Mouse (Mus musculus): ENCODE measurements at regions not wholly inside any gene's neighbourhood (a gene's known extent, or its start where the extent isn't known, plus 50 kb on each side); places are given as distances from the start of the nearest gene placed in this dataset.

- H3K27ac ChIP-seq (ENCODE audit: insufficient read depth, low read length) = no peak overlapping the region
- TF ChIP-seq CTCF (IDR thresholded peaks at IDR 0.05; ENCODE audit: extremely low read depth, insufficient read depth, low read length) (no peak), POLR2A (IDR thresholded peaks at IDR 0.05; ENCODE audit: extremely low read depth, insufficient read depth, low read length) (no peak)
- H3K4me1 ChIP-seq (ENCODE audit: control insufficient read depth, insufficient read depth, low read length) = no peaks in the 10 kb centered on the region
- H3K4me3 ChIP-seq (ENCODE audit: insufficient read depth, low read length) = no peak overlapping the region
These were observed 203.7 kb upstream of the Ddx18 start for GRCm38 (mm10) chr1:121771444-121771843.

DNA sequence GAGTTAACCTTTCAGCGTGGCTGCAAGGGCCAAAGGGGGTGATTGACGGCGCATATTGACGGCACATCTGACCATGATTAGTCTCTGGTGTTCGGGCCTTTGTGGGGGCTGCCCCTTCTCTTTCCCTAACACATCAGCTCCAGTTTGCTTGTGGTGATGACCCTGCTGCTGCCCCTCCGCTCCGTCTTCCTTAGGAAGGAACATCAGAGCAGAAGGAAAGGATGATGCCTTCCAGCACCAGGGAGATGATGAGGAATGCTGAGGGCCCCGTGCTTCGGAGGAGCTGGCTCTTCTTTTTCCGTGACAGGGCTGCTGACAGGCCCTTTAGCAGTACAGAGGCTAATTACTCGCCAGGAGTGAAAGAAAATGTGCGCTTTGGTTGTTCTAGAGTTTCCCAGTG lies 203.1 kb upstream of the Ddx18 start:
- H3K27ac ChIP-seq (ENCODE audit: insufficient read depth, low read length) = no peak overlapping the region
- H3K4me3 ChIP-seq (ENCODE audit: insufficient read depth, low read length) = no peak overlapping the region
- no peaks in the 10 kb centered on the region for H3K4me1 ChIP-seq (ENCODE audit: control insufficient read depth, insufficient read depth, low read length)
- TF ChIP-seq CTCF (IDR thresholded peaks at IDR 0.05; ENCODE audit: extremely low read depth, insufficient read depth, low read length) = no peak
- no peak for TF ChIP-seq POLR2A (IDR thresholded peaks at IDR 0.05; ENCODE audit: extremely low read depth, insufficient read depth, low read length)

DNA sequence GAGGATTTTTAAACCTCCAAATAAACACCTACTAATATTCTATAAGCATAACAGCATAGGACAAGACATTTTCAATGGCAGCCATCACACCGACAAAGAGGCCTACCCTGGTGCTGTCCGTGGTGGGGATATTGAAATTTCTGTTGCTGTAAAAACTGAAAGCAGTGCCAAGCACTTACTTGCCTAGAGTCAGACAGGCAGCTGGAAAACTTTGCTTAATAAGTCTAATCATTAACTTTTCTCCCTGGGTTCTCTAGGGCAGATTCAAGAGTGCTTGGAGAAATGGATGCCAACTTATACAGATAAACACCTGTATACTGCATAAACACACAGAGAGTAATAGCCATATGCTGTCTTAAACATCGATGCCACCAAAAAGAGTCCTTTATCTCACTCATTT lies 192.3 kb upstream of the Ddx18 start:
- TF ChIP-seq CTCF (IDR thresholded peaks at IDR 0.05; ENCODE audit: extremely low read depth, insufficient read depth, low read length) (no peak), POLR2A (IDR thresholded peaks at IDR 0.05; ENCODE audit: extremely low read depth, insufficient read depth, low read length) (no peak)
- Histone ChIP-seq H3K4me3 (ENCODE audit: insufficient read depth, low read length) (no peak overlapping the region), H3K4me1 (ENCODE audit: control insufficient read depth, insufficient read depth, low read length) (no peaks in the 10 kb centered on the region), H3K27ac (ENCODE audit: insufficient read depth, low read length) (no peak overlapping the region)

- Histone ChIP-seq H3K4me3 (ENCODE audit: insufficient read depth, low read length) (no peak overlapping the region), H3K4me1 (ENCODE audit: control insufficient read depth, insufficient read depth, low read length) (no peaks in the 10 kb centered on the region), H3K27ac (ENCODE audit: insufficient read depth, low read length) (no peak overlapping the region)
- TF ChIP-seq POLR2A (IDR thresholded peaks at IDR 0.05; ENCODE audit: extremely low read depth, insufficient read depth, low read length) (no peak), CTCF (IDR thresholded peaks at IDR 0.05; ENCODE audit: extremely low read depth, insufficient read depth, low read length) (no peak)
These were observed 177.4 kb upstream of the Ddx18 start for GRCm38 (mm10) chr1:121745181-121745580.

DNA sequence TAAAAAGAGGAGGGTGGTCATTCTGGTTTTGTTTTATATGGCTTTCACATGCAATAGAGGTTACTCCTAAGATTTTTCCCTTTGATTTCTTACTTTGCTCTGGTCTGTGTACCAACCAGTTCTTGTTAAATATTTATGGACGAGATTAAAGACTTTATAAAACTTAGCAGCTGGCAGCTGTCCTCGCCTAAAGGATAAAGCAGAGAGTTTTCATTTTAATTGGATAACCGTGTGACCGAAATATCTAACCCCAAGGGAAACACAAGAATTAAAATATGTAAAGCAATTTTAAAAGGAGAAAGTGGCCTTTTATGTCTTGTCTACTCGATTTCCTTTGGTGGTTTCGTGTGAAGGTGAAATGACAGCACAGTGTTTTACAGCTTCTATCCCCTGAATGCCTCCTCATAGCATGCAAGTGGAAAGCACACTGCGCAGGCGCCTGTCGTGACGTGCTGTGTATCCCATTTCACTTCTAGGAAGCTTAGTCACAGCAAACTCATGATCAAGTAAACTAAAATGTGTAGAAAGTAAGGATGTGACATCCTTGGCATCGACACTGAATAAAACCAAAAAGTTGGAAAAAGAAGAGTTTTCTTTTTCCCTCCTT lies 167.4 kb upstream of the Ddx18 start:
- no peak overlapping the region for H3K27ac ChIP-seq (ENCODE audit: insufficient read depth, low read length)
- no peak overlapping the region for H3K4me3 ChIP-seq (ENCODE audit: insufficient read depth, low read length)
- no peaks in the 10 kb centered on the region for H3K4me1 ChIP-seq (ENCODE audit: control insufficient read depth, insufficient read depth, low read length)
- TF ChIP-seq POLR2A (IDR thresholded peaks at IDR 0.05; ENCODE audit: extremely low read depth, insufficient read depth, low read length) = no peak
- no peak for TF ChIP-seq CTCF (IDR thresholded peaks at IDR 0.05; ENCODE audit: extremely low read depth, insufficient read depth, low read length)

- no peak overlapping the region for H3K4me3 ChIP-seq (ENCODE audit: insufficient read depth, low read length)
- no peak overlapping the region for H3K27ac ChIP-seq (ENCODE audit: insufficient read depth, low read length)
- TF ChIP-seq CTCF (IDR thresholded peaks at IDR 0.05; ENCODE audit: extremely low read depth, insufficient read depth, low read length) = no peak
- no peak for TF ChIP-seq POLR2A (IDR thresholded peaks at IDR 0.05; ENCODE audit: extremely low read depth, insufficient read depth, low read length)
- no peaks in the 10 kb centered on the region for H3K4me1 ChIP-seq (ENCODE audit: control insufficient read depth, insufficient read depth, low read length)
These were observed 166.8 kb upstream of the Ddx18 start for GRCm38 (mm10) chr1:121734456-121735112.

- TF ChIP-seq POLR2A (IDR thresholded peaks at IDR 0.05; ENCODE audit: extremely low read depth, insufficient read depth, low read length) (no peak), CTCF (IDR thresholded peaks at IDR 0.05; ENCODE audit: extremely low read depth, insufficient read depth, low read length) (no peak)
These were observed 141.6 kb upstream of the Ddx18 start for GRCm38 (mm10) chr1:121709317-121709860.

GRCm38 (mm10) chr1:121708301-121708700 lies 140.5 kb upstream of the Ddx18 start:
- no peak overlapping the region for H3K27ac ChIP-seq (ENCODE audit: insufficient read depth, low read length)
- TF ChIP-seq CTCF (IDR thresholded peaks at IDR 0.05; ENCODE audit: extremely low read depth, insufficient read depth, low read length) = no peak
- no peak for TF ChIP-seq POLR2A (IDR thresholded peaks at IDR 0.05; ENCODE audit: extremely low read depth, insufficient read depth, low read length)
- no peaks in the 10 kb centered on the region for H3K4me1 ChIP-seq (ENCODE audit: control insufficient read depth, insufficient read depth, low read length)
- no peak overlapping the region for H3K4me3 ChIP-seq (ENCODE audit: insufficient read depth, low read length)

More at GRCm38 (mm10) chr1:121709317-121709860, 141.6 kb upstream of the Ddx18 start:
- Histone ChIP-seq H3K27ac (ENCODE audit: insufficient read depth, low read length) (no peak overlapping the region), H3K4me1 (ENCODE audit: control insufficient read depth, insufficient read depth, low read length) (no peaks in the 10 kb centered on the region), H3K4me3 (ENCODE audit: insufficient read depth, low read length) (no peak overlapping the region)

DNA sequence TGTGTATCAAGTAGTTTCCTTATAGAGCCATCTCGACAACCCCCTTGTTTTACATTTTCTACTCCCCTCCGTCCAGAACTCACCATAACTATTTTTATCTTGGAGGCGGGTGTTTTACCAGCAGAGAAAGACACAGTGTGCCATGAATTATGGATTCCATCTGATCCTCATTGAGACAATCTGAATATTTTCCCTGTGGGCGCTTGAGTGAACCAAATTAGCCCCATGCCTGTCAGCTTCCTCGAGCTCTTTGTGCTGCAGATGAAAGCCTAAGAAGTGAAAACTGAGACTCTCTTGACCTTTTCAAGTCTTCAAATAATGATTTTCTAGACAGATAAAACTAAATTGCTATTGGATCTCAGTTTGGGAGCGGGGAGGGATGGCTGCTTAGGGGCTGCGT lies 134.0 kb upstream of the Ddx18 start:
- Histone ChIP-seq H3K4me3 (ENCODE audit: insufficient read depth, low read length) (no peak overlapping the region), H3K27ac (ENCODE audit: insufficient read depth, low read length) (no peak overlapping the region), H3K4me1 (ENCODE audit: control insufficient read depth, insufficient read depth, low read length) (no peaks in the 10 kb centered on the region)
- TF ChIP-seq CTCF (IDR thresholded peaks at IDR 0.05; ENCODE audit: extremely low read depth, insufficient read depth, low read length) (no peak), POLR2A (IDR thresholded peaks at IDR 0.05; ENCODE audit: extremely low read depth, insufficient read depth, low read length) (no peak)

- no peak overlapping the region for H3K27ac ChIP-seq (ENCODE audit: insufficient read depth, low read length)
- TF ChIP-seq POLR2A (IDR thresholded peaks at IDR 0.05; ENCODE audit: extremely low read depth, insufficient read depth, low read length) = no peak
- no peak for TF ChIP-seq CTCF (IDR thresholded peaks at IDR 0.05; ENCODE audit: extremely low read depth, insufficient read depth, low read length)
- no peaks in the 10 kb centered on the region for H3K4me1 ChIP-seq (ENCODE audit: control insufficient read depth, insufficient read depth, low read length)
- no peak overlapping the region for H3K4me3 ChIP-seq (ENCODE audit: insufficient read depth, low read length)
These were observed 86.1 kb upstream of the Ddx18 start for GRCm38 (mm10) chr1:121653901-121654300.

Measured in cortical plate, adult 2 months (tissue).